Mouse (Mus musculus) forebrain, embryonic 13.5 days (tissue): ENCODE measurements around the gene Cypt2. TPM values are rescaled to one million over a fixed set of nuclear protein-coding genes. Genes with fewer than 3 reads are reported as not detected.
"Not testable (repeated sequence)": the region's sequence is repeated elsewhere in the genome, so short reads cannot be mapped to it uniquely, and the experiment has no call there.

ENCODE experiments used
- ATAC-seq: fragments of 200-750 bp; cut with Nextera tagmentation; 2 replicates; pipeline ENCODE4 v1.8.0; 2017
- H3K27ac ChIP-seq: fragments of 300-500 bp; sonication (generic); 2 replicates; pipeline ENCODE4 v1.5.1; 2015; ENCODE audit warnings: inconsistent platforms, mild to moderate bottlenecking, moderate library complexity
- H3K27me3 ChIP-seq: fragments of 300-500 bp; sonication (generic); 2 replicates; pipeline ENCODE4 v1.6.1; 2015; ENCODE audit warnings: mild to moderate bottlenecking, inconsistent platforms
- H3K36me3 ChIP-seq: fragments of 300-500 bp; sonication (generic); 2 replicates; pipeline ENCODE4 v1.6.1; 2015; ENCODE audit warnings: mild to moderate bottlenecking, inconsistent platforms; ENCODE audit not compliant: poor library complexity, severe bottlenecking
- H3K4me1 ChIP-seq: fragments of 300-500 bp; sonication (generic); 2 replicates; pipeline ENCODE4 v1.6.1; 2015; ENCODE audit warnings: inconsistent platforms
- H3K4me2 ChIP-seq: fragments of 300-500 bp; sonication (generic); 2 replicates; pipeline ENCODE4 v1.6.1; 2015; ENCODE audit warnings: inconsistent platforms, mild to moderate bottlenecking, moderate library complexity
- H3K4me3 ChIP-seq: fragments of 300-500 bp; sonication (generic); 2 replicates; pipeline ENCODE4 v1.5.1; 2015; ENCODE audit warnings: mild to moderate bottlenecking, inconsistent platforms
- H3K9ac ChIP-seq: fragments of 300-500 bp; sonication (generic); 2 replicates; pipeline ENCODE4 v1.6.1; 2015; ENCODE audit warnings: mild to moderate bottlenecking, inconsistent platforms
- H3K9me3 ChIP-seq: fragments of 300-500 bp; sonication (generic); replicated peaks from 2 replicates; pipeline ENCODE4 v1.6.1; 2016; ENCODE audit warnings: inconsistent platforms
- WGBS: fragments of 180-500 bp; shearing (Covaris S2); methylation state at CpG from one replicate; pipeline ENCODE4 v1.1.7; 2015; 5-methylcytosine and 5-hydroxymethylcytosine counted together
- polyA plus RNA-seq: library from polyadenylated mRNA; unstranded; fragments of >200 nt; fragmentation: Nextera tagmentation; extraction: Ambion mirVana; gene quantifications from 2 replicates; pipeline ENCODE4 v1.2.1, GENCODE M21; 2015

The Cypt2 gene
- polyA plus RNA-seq: not detected in 2 replicates

GRCm38 (mm10) chrX:105499472-105499871 lies at the start of gene Cypt2:
Gene Cypt2 (plus strand): TSS chrX:105499772.
- H3K9ac ChIP-seq, H3K27me3 ChIP-seq, H3K36me3 ChIP-seq, H3K9me3 ChIP-seq, H3K4me3 ChIP-seq, H3K27ac ChIP-seq, ATAC-seq, H3K4me1 ChIP-seq, H3K4me2 ChIP-seq: not testable (repeated sequence)
- WGBS: 85% methylated on average over 4 of the region's 4 CpGs

DNA sequence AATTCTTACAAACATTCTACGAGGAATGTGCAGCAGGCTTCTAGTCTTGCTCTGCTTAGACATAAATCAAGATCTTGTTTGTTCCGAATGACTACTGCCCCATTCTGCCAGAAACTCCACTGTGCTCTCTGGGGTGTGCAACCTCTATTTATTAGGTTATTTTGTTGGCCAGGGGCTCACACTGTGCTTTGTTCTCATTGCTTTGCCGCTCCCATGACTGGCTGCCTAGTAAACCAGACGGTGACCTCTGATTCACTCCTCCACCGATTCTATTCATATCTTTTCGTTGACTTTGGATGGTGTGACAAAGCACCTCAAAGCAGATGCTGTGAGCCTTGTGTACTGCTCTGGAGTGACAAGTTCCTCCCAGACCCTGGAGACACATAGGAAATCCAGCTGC lies 46.7 kb downstream of the Cypt2 start:
- WGBS: 63% methylated on average over 6 of the region's 6 CpGs
- Histone ChIP-seq H3K4me1 (no peaks in the 10 kb centered on the region), H3K27ac (no peak overlapping the region), H3K9me3 (no peaks in the 10 kb centered on the region), H3K4me2 (no peak overlapping the region), H3K27me3 (no peaks in the 10 kb centered on the region), H3K36me3 (no peaks in the 10 kb centered on the region), H3K4me3 (no peak overlapping the region), H3K9ac (no peak overlapping the region)
- ATAC-seq: no peak
